Mouse (Mus musculus) testis, adult 2 months (tissue): Measurements from ENCODE around the gene Bmp5.

Experiments used
- CTCF ChIP-seq: fragments of 200-500 bp; IDR thresholded peaks from 2 replicates; pipeline ENCODE4 v1.5.1; 2012; ENCODE audit warnings: low read depth, mild to moderate bottlenecking, inconsistent platforms, low read length, moderate library complexity; ENCODE audit not compliant: control insufficient read depth, insufficient read depth, insufficient replicate concordance
- POLR2A ChIP-seq: fragments of 200-500 bp; IDR thresholded peaks from 2 replicates; pipeline ENCODE4 v1.6.1; 2012; ENCODE audit warnings: low read depth, mild to moderate bottlenecking, inconsistent platforms, low read length, moderate library complexity; ENCODE audit not compliant: control insufficient read depth

- TF ChIP-seq CTCF (no peak), POLR2A (no peak)
These were observed 33.5 kb downstream of the Bmp5 start for GRCm38 (mm10) chr9:75808659-75809058.
